Mouse (Mus musculus): Measurements from ENCODE around the gene Mipol1.

DNA sequence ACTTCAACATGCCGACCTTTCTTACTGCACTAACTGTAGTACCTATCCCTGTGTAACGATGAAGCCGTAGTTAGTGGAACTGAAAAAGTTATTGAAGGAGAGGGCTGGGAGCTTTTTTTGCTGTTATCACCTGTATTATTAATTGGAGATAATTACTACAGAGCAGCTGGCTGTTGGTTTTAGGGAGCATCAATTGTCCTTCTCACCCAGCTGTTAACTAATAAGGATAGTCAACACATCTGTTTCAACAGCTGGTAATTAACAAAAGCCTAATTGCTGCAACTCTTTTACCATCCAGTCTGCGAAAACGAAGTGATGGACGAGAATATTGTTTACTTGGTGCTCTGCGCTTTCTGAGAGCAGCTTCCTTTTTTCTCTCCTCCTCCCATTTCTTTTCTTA lies 170.9 kb downstream of the Mipol1 start:
- no peak for TF ChIP-seq CTCF (IDR thresholded peaks at IDR 0.05; ENCODE audit: insufficient read depth, low read depth, low read length)
- TF ChIP-seq POLR2A (IDR thresholded peaks at IDR 0.05; ENCODE audit: insufficient read depth, low read depth, low read length): no peak

Measured in olfactory bulb, adult 2 months (tissue).